ENCODE assay signal across 32 mouse cellular contexts in genomic region chr13:118395803-118396202, GRCm38 (mm10). TPM values are rescaled to one million over a fixed set of nuclear protein-coding genes. Genes with fewer than 3 reads are reported as not detected.
"Had no signal": no experiment of that assay in that cellular context is flagged by ENCODE, and none has a peak within 500 bp of the region (broad histone marks: within the 10 kb centered on the region; RNA-seq: fewer than 3 reads in every experiment).

No protein-coding gene starts in this region.

- H3K4me2 ChIP-seq: limb, embryonic 12.5 days; liver, embryonic 11.5 days; liver, embryonic 12.5 days; liver, embryonic 13.5 days; liver, embryonic 15.5 days; lung, embryonic 14.5 days; lung, embryonic 15.5 days; midbrain, embryonic 11.5 days; midbrain, embryonic 12.5 days; midbrain, embryonic 13.5 days; midbrain, embryonic 15.5 days; neural tube, embryonic 12.5 days; neural tube, embryonic 13.5 days had no signal

- H3K4me3 ChIP-seq: left cerebral cortex, adult 2 months; limb, embryonic 12.5 days; liver, embryonic 12.5 days; liver, embryonic 13.5 days; liver, embryonic 15.5 days; lung, embryonic 15.5 days; megakaryocyte, embryonic 14.5 days; midbrain, embryonic 10.5 days; midbrain, embryonic 12.5 days; midbrain, embryonic 13.5 days; midbrain, embryonic 15.5 days; myocyte; neural tube, embryonic 12.5 days; neural tube, embryonic 13.5 days had no signal

- H3K9ac ChIP-seq: limb, embryonic 12.5 days; liver, embryonic 12.5 days; liver, embryonic 13.5 days; liver, embryonic 14.5 days; liver, embryonic 15.5 days; liver, postnatal 0 days; lung, embryonic 14.5 days; lung, embryonic 15.5 days; midbrain, embryonic 12.5 days; midbrain, embryonic 13.5 days; midbrain, embryonic 15.5 days; neural tube, embryonic 12.5 days; neural tube, embryonic 13.5 days had no signal

- DNase-seq: left cerebral cortex, postnatal 4 days; liver; liver, embryonic 13.5 days; liver, postnatal 0 days; lung, adult 18-20 months; lung, adult 2 months; lung, embryonic 14.5 days; lung, postnatal 10 days; lung, postnatal 14 days; lung, postnatal 36 days; lung, postnatal 4 days; midbrain, embryonic 14.5 days had no signal

- H3K27ac ChIP-seq: left cerebral cortex, adult 2 months; limb, embryonic 12.5 days; liver, embryonic 12.5 days; liver, embryonic 13.5 days; liver, embryonic 14.5 days; liver, embryonic 15.5 days; lung, embryonic 15.5 days; macrophage; midbrain, embryonic 10.5 days; midbrain, embryonic 12.5 days; midbrain, embryonic 13.5 days; midbrain, embryonic 15.5 days; neural tube, embryonic 12.5 days; neural tube, embryonic 13.5 days had no signal

- H3K4me1 ChIP-seq: limb, embryonic 12.5 days; liver, embryonic 12.5 days; liver, embryonic 13.5 days; liver, embryonic 15.5 days; lung, embryonic 15.5 days; megakaryocyte, embryonic 14.5 days; midbrain, embryonic 10.5 days; midbrain, embryonic 12.5 days; midbrain, embryonic 13.5 days; midbrain, embryonic 15.5 days; neural tube, embryonic 12.5 days; neural tube, embryonic 13.5 days had no signal

- H3K36me3 ChIP-seq: limb, embryonic 12.5 days; liver, embryonic 12.5 days; liver, embryonic 13.5 days; liver, embryonic 15.5 days; lung, embryonic 15.5 days; midbrain, embryonic 10.5 days; midbrain, embryonic 12.5 days; midbrain, embryonic 13.5 days; midbrain, embryonic 15.5 days; neural tube, embryonic 12.5 days; neural tube, embryonic 13.5 days had no signal

- ATAC-seq: liver, embryonic 12.5 days; liver, postnatal 0 days; lung, postnatal 0 days; midbrain, embryonic 13.5 days; midbrain, embryonic 15.5 days; midbrain, embryonic 16.5 days had no signal

- H3K27me3 ChIP-seq: limb, embryonic 12.5 days; liver, embryonic 12.5 days; liver, embryonic 13.5 days; liver, embryonic 15.5 days; lung, embryonic 15.5 days; megakaryocyte, embryonic 14.5 days; midbrain, embryonic 12.5 days; midbrain, embryonic 13.5 days; midbrain, embryonic 15.5 days; neural tube, embryonic 12.5 days; neural tube, embryonic 13.5 days had no signal

- H3K9me3 ChIP-seq: limb, embryonic 12.5 days; liver, embryonic 12.5 days; liver, embryonic 13.5 days; liver, embryonic 15.5 days; lung, embryonic 15.5 days; megakaryocyte, embryonic 14.5 days; midbrain, embryonic 10.5 days; midbrain, embryonic 12.5 days; midbrain, embryonic 13.5 days; midbrain, embryonic 15.5 days; neural tube, embryonic 12.5 days; neural tube, embryonic 13.5 days had no signal

RNA-seq across cellular contexts. Expression of gene B430218F22Rik, which starts 9.4 kb away (rescaled TPM):
- total RNA-seq: monocyte, adult 5-6 weeks had no signal
- polyA plus RNA-seq: lung, adult 2 months; macrophage had no signal
